Mouse (Mus musculus) megakaryocyte-erythroid progenitor cell, adult 5 weeks (primary cell): ENCODE measurements around the gene Capn7. TPM values are rescaled to one million over a fixed set of nuclear protein-coding genes. Genes with fewer than 3 reads are reported as not detected.

Experiments used
- polyA plus RNA-seq: library from polyadenylated mRNA; stranded (reverse); fragments of >175 nt; gene quantifications from 2 replicates; pipeline ENCODE4 v1.2.3, GENCODE M21; 2012

The Capn7 gene
- 6.5 and 8.4 TPM in 2 replicates for polyA plus RNA-seq

GRCm38 (mm10) chr14:31336369-31337155, at the start of gene Capn7:
Capn7 (plus strand) TSS chr14:31336638.

GRCm38 (mm10) chr14:31323849-31324792, 12.3 kb upstream of the Capn7 start, which contains the start of gene Dnah1:
Dnah1 (minus strand) TSS chr14:31323896.

Other genes starting within 250 kb of the Capn7 start
- 56.0 TPM in 2 replicates for gene Smim4, start 207.7 kb upstream of the Capn7 start, polyA plus RNA-seq
- 154 and 193 TPM in 2 replicates for gene Nt5dc2, start 205.6 kb upstream of the Capn7 start, polyA plus RNA-seq
- 0.70 and 0.91 TPM in 2 replicates for gene Stab1, start 168.0 kb upstream of the Capn7 start, polyA plus RNA-seq
- gene Tnnc1, start 128.3 kb upstream of the Capn7 start, polyA plus RNA-seq = 0.22 and 1.1 TPM in 2 replicates
- 224 and 288 TPM in 2 replicates for gene Nisch, start 119.7 kb upstream of the Capn7 start, polyA plus RNA-seq
- 0.11 and 0.21 TPM in 2 replicates for gene Sema3g, start 118.8 kb upstream of the Capn7 start, polyA plus RNA-seq
- gene Phf7, start 85.3 kb upstream of the Capn7 start, polyA plus RNA-seq = 4.1 and 4.2 TPM in 2 replicates
- 100 and 129 TPM in 2 replicates for gene Bap1, start 85.2 kb upstream of the Capn7 start, polyA plus RNA-seq
- 0.05 and 0.12 TPM in 2 replicates for gene Dnah1, start 12.7 kb upstream of the Capn7 start, polyA plus RNA-seq
- gene Sh3bp5, start 99.4 kb downstream of the Capn7 start, polyA plus RNA-seq = 8.4 and 10.5 TPM in 2 replicates
- gene Eaf1, start 157.8 kb downstream of the Capn7 start, polyA plus RNA-seq = 190 and 197 TPM in 2 replicates
- 4.2 TPM in 2 replicates for gene Mettl6, start 158.4 kb downstream of the Capn7 start, polyA plus RNA-seq